Mouse (Mus musculus) left cerebral cortex, adult 8-10 months (tissue): ENCODE results near the gene Mex3a. TPM values are rescaled to one million over a fixed set of nuclear protein-coding genes. Genes with fewer than 3 reads are reported as not detected.
"Not testable (repeated sequence)": the region's sequence is repeated elsewhere in the genome, so short reads cannot be mapped to it uniquely, and the experiment has no call there.

Source experiments
- DNase-seq, 2 experiments: peaks; one replicate each; pipeline ENCODE4 v3.0.0; 2022; ENCODE audit warnings: low spot score in 2 of 2
- microRNA-seq, 2 experiments: library from miRNA; unstranded; fragments of <30 nt; microRNA quantifications; one replicate each; pipeline ENCODE4 v1.2.0; 2022
- total RNA-seq, 4 experiments: library from RNA; stranded (reverse); gene quantifications; 2 replicates each; pipeline ENCODE4 v1.2.4; 2022

Mex3a gene
- total RNA-seq, 4 experiments from 2014 or later = 2.3 to 3.1 (median 2.6) TPM

DNA sequence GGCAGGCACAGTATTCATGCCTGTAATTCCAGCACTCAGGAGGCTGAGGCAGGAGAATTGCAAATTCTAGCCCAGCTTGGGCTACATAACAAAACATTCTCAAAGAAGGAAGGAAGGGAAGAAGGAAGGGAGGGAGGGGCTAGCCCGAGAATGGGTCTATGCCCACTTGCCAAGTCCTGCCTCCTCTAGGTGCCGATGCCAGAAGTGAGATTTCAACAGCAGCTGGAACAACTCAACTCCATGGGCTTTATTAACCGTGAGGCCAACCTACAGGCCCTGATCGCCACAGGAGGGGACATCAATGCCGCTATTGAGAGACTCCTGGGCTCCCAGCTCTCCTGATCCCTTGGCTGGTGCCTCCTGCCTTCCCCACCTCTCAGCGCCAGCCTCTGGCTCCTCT, 35.7 kb downstream of the Mex3a start:
- DNase-seq = no peak

DNA sequence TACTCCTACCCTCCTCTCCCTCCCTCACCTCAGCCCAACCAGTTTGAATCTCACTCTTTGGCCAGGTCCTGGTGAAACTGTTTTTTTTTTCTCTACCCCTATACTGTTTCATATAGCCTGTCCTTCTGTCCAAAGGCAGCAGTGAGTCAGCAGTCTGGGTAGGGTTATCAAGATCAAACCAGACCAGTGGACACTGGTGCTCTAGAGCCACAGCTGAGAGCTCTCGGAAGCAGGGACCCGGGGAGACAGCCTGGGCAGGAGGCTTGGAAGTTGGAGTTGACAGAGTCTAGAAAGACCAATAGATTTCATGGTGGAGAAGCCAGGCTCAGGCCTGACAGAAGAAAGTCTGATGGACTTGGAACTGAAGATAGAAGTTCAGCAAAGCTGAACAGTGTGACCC, 36.4 kb downstream of the Mex3a start:
- no peak for DNase-seq

DNA sequence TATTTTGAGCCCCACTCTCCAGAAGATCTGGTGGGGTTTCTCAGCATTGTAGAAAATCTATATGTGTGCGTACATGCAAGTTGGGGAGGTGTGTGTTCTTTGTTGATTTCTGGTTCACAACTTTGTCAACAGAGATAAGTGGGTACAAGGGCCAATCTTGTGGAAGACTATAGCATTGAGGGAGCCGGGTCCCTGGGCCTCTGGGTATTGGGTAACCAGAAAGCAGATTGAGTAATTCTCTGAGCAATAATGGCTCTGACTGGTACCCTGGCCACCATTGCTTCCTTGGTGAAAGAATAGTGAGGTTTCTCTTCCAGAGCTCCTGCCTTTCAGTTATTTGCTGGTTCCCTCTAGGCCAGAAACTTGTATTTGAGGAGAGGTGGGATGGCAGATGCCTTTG, 36.9 kb downstream of the Mex3a start:
- DNase-seq = no peak

DNA sequence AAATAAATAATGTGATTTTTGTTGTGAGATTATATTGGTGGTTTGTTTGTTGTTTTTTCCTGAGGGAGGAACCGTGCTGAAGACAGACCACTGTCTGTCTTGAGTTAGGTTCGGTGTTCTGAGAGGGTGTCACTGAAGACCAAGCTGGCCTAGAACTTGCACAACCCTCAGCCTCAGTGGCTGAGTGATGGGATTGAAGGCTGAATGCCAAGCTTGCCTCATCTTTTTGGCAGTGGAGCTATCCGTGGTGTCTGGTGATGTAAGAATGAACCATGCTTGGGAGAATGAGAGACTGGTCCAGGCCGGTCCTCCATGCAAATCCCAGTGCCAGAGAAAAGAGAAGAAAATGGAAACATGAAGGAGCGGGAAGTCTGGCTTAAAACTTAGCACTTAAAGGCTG, 37.5 kb downstream of the Mex3a start:
- no peak for DNase-seq

DNA sequence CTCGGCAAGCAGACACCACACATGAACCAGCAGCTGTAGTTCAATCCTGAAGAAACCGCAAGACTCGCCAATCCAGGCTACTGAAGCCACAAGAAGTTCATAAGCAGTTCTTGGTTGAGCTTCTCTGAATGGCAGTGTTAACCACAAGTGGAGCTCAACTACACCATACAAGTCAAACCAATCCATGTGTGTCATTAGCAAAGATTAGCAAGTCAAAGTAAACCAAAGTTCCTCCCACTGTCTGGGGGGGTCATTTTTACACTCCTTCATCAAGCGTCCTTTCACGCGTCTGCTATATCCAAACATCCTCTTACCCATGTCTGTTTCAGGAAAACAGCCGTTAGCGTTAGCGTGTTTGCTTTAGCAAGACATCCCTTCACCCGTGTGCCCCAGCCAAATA, 38.1 kb downstream of the Mex3a start:
- no peak for DNase-seq

DNA sequence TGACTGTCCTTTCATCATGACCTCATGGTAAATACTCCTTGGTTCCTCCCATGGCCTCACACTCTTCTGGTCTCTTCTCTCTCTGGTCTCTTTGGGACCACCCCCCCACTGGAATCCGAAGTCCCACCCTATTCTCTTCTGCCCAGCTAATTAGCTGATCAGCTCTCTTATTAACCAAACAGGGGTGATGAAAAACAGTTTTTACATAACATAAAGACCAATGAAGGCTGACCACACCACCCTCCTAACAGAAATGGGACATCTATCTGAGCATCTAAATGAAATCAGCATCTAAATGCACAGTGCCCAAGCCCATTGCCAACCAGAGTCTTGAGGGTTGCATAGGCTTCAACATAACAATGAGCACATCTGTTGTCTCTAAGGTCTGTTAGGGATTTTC, 39.7 kb downstream of the Mex3a start:
- DNase-seq = no peak

DNA sequence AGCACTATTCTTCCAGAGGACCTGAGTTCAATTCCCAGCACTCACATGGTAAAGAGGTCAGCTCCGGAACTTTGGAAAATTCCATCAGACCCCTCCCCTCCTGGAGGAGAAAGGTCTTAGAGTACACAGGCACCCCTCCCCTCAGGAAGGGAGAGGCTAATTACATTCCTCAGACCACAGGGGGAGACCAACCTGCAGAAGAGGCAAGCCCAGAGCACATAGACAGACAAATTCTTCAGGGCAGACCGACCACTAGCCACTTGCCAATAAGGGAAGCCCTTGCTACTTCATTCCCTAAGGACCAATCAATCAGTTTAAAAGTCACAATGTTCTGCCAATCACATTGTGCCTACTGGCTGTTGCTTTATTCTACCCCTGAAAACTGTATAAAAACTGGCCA, 40.6 kb downstream of the Mex3a start:
- DNase-seq = no peak

DNA sequence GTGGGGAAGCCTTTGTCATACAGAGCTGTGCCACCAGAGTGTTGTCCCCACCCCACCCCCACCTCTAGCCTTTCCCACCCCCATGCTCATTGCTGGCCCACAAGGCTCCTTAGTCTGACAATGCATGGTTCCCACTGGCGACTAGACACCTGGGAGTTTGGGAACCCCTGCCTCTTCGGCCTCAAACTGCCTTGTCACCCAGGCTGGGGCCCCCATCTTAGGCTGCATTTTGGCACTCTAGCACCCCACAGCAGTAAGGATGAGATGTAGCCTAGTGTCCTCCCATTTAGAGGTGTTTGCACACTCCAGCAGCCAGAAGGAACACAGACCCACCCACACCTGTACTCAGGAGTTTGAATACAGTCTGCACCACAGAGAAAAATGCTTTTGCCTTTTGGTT, 41.6 kb downstream of the Mex3a start:
- no peak for DNase-seq

DNA sequence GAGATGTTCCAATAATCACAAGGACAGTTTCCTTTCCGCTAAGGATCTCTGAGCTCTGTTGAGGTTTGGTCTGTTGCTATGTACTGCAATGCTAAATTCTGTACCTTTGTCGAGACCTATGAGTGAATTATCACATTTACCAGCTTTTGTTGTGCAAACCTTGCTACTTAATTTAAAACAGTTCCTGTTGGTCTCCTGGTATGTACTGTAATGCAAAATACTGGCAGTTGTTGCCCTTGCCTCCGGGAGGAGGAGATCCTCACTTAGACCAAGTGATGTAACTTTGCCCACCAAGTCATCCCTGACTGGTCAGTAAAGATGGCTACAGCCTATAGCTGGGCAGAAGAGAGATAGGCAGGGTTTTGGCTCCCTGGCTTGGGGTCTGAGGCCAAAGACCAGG, 43.3 kb downstream of the Mex3a start, which contains the start of gene Ssr2:
Gene Ssr2 (plus strand): TSS at position 337 of the 400 bp plus-strand sequence.
- no peak for DNase-seq

DNA sequence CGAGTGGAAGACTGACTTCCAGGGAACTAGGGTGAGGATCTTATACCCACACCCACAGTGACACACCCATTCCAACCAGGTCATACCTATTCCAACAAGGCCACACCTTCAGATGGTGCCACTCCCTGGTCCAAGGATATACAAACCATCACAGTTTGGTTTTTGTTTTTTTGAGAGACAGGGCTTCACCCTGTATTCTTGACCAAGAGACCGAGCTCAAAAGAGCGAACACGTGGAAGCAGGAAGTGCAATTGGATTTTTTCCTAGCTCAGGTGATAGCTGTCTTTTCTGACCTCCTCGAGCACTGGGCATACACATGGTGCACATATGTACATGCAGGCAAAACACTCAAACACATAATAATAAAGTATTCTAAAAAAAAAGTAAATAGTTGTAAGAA, 45.7 kb downstream of the Mex3a start:
- not testable (repeated sequence) for DNase-seq

DNA sequence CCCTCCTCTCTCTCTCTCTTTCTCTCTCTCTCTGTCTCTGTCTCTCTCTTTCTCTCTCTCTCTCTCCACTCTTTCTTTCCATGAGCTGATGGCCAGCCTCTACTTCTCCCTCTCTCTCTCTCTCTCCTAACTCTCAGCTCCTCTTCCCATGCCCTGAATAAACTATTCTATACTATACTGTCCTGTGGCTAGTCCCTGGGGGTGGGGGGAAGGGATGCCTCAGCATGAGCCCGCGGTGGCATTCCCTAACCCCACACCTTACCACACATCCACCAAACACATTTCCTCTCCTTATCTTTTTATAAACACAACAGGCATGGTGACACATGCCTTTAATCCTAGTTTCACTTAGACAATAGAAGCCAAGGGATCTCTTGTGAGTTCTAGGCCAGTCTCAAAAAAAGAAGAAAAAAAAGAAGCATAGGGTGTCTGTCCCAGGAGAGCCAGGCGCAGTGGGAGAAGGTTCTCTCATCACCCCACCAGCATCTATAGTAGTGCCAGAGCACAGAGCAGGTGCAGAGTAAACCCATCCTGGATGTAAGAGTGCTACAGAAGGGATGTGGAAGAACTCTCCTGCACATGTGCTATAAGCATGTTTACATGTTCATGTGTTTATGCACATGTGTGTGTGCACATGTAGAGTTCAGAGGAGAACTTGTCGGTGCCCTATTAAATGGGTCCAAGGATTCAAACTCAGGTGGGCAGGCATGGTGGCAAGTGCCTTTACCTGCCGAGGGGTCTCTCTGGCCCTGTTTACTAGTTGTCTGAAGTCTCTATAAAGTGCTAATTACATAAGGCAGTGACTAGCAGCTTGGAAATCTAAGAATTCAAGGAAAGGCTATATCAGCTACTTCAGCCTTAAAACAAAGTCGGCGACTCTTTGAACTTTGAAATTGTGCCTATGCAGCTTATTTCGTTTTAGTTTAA, 46.6 kb downstream of the Mex3a start:
- DNase-seq = no peak

DNA sequence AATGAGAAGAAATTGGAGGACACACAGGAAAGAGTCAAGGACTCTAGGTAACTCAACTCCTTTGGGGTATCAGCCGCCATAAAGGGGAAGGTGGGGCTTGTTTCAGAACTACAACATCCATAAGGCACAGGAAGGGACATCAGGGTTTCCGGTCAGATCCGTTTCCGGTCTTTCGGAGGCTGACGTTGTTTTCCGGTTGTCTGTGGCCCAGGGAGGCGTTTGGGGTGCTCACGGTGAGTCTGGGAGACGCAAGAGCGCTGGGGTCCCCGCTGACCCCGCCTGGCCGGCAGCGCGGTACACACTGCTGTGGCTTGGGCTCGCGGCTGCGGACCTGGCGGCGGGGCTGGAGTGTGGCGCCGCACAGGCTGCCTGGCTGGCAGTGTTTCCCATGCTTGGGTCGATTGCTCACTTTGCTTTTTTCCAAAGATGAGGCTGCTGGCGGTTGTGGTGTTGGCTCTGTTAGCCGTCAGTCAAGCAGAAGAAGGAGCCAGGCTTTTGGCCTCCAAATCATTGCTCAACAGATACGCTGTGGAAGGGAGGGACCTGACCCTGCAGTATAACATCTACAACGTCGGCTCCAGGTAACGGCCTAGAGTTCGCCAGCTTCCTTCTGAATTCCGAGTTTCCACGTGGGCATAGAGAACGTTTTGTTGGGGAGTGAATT, 47.4 kb downstream of the Mex3a start:
- peak; percentile 66 to 79 for DNase-seq

DNA sequence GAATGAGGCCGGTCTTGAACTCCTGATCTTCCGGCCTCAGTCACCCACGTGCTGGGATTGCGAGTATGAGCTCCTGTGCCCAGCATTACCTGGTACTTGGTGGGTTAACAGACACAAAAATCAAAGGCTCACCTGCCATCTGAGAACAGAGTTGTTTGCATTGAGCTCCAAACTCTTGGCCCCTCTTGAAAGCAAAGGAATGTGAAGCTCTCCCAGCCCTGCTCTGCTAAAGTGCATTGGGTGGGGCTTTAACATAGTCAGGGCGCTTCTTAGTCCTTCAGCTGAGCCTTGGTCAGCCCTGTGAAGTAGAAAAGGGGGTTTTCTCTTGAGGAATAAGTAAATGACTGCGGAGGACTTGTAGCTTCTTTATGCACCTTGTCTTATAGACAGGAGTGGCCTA, 53.6 kb downstream of the Mex3a start:
- DNase-seq = no peak

DNA sequence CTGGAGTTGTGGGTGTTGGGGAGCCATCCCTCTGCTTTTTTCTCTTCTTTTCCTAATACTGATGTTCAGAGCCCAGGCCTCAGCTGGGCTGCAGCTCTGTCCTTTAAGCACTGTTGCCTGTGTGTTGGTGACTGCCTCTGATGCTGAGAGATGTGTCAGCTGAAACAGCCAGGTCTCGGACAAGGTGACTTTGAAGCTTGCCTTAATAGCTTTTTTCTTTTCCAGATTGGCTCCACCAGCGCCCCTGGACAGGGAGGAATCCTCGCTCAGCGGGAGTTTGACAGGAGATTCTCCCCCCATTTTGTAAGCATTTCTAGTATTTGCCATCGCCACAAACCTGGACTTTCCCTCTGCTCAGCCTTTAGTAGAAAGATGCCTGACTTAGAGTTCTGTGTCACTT, 54.4 kb downstream of the Mex3a start:
- DNase-seq = no peak

DNA sequence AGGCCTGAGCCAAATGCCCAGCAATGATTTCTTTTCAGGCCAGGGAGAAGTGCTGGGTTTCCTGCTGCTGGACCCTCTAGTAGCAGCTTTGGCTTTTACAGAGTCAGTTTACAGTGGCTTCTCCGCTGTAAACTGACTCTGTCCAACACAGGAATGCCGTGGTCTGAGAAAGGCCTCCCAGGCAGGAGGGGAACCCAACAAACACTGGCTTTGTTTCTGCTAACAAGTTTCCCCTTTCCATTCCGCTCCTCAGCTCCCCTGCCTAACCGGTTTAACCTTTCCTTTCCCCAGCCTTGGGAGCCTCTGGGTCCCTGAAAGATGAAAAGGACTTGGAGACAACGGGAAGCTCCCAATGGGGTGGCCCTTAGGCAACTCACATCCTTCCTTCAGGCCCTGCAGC, 58.1 kb downstream of the Mex3a start:
- no peak for DNase-seq

Small RNAs within 50 kb of the gene (microRNA-seq; reads per million reads assigned to microRNA genes)
- 0 reads per million in 2 experiments for gene Mir1905

Other genes starting within 250 kb of the Mex3a start
- under 1 TPM in 1 of 4 experiments, not detected in 3; 0.61 TPM for gene Gm38392, start 245.2 kb upstream of the Mex3a start, total RNA-seq
- 1 to 10 TPM; 3.1 to 6.6 (median 4.3) TPM for gene Tsacc, start 235.4 kb upstream of the Mex3a start, total RNA-seq
- gene Cct3, start 235.3 kb upstream of the Mex3a start, total RNA-seq = 100 to 1,000 TPM; 166 to 184 (median 173) TPM
- gene Glmp, start 207.4 kb upstream of the Mex3a start, total RNA-seq = 100 to 1,000 TPM in 2 of 4 experiments, 10 to 100 TPM in 2; 97.4 to 106 (median 100) TPM
- 1 to 10 TPM; 1.4 to 2.8 (median 1.8) TPM for gene Tmem79, start 196.2 kb upstream of the Mex3a start, total RNA-seq
- 10 to 100 TPM; 80.2 to 90.1 (median 83.9) TPM for gene Smg5, start 196.1 kb upstream of the Mex3a start, total RNA-seq
- gene Paqr6, start 167.8 kb upstream of the Mex3a start, total RNA-seq = 10 to 100 TPM; 14.4 to 16.7 (median 14.8) TPM
- 1 to 10 TPM in 2 of 4 experiments, under 1 TPM in 2; 0.63 to 2.3 (median 1.3) TPM for gene Bglap3, start 159.7 kb upstream of the Mex3a start, total RNA-seq
- 1 to 10 TPM in 3 of 4 experiments, not detected in 1; 1.1 to 1.8 (median 1.3) TPM for gene Bglap2, start 153.7 kb upstream of the Mex3a start, total RNA-seq
- 1 to 10 TPM in 1 of 4 experiments, not detected in 3; 2.8 TPM for gene Bglap, start 147.9 kb upstream of the Mex3a start, total RNA-seq
- gene Pmf1, start 122.1 kb upstream of the Mex3a start, total RNA-seq = 1 to 10 TPM; 7.4 to 9.2 (median 7.8) TPM
- 10 to 100 TPM; 72.5 to 77.6 (median 75.9) TPM for gene Slc25a44, start 107.3 kb upstream of the Mex3a start, total RNA-seq
- 10 to 100 TPM; 63.2 to 71.4 (median 66.8) TPM for gene Sema4a, start 71.2 kb upstream of the Mex3a start, total RNA-seq
- 10 to 100 TPM; 50.1 to 67.5 (median 60.3) TPM for gene Lmna, start 22.4 kb upstream of the Mex3a start, total RNA-seq
- gene Rab25, start 15.9 kb downstream of the Mex3a start, total RNA-seq = not detected
- 100 to 1,000 TPM; 102 to 133 (median 110) TPM for gene Lamtor2, start 20.7 kb downstream of the Mex3a start, total RNA-seq
- 100 to 1,000 TPM; 121 to 142 (median 129) TPM for gene Ubqln4, start 21.4 kb downstream of the Mex3a start, total RNA-seq
- 10 to 100 TPM; 85.5 to 93.2 (median 89.8) TPM for gene Ssr2, start 43.5 kb downstream of the Mex3a start, total RNA-seq
- 100 to 1,000 TPM; 228 to 247 (median 232) TPM for gene Arhgef2, start 73.6 kb downstream of the Mex3a start, total RNA-seq
- gene Rxfp4, start 120.7 kb downstream of the Mex3a start, total RNA-seq = not detected
- gene Khdc4, start 153.4 kb downstream of the Mex3a start, total RNA-seq = 10 to 100 TPM; 46.2 to 57.4 (median 51.3) TPM
- gene Rit1, start 184.4 kb downstream of the Mex3a start, total RNA-seq = 10 to 100 TPM; 36.3 to 42.0 (median 40.6) TPM
- 100 to 1,000 TPM; 529 to 574 (median 545) TPM for gene Syt11, start 242.8 kb downstream of the Mex3a start, total RNA-seq